Mouse (Mus musculus) B cell, adult 2 months (primary cell): ENCODE data around the gene Sgpp1.
"Not testable (repeated sequence)": the region's sequence is repeated elsewhere in the genome, so short reads cannot be mapped to it uniquely, and the experiment has no call there.

Source experiments
- DNase-seq, 2 experiments: peaks; one replicate each; pipeline ENCODE4 v3.0.0; 2022

Sgpp1 gene

GRCm38 (mm10) chr12:75731508-75731907, 4.0 kb downstream of the Sgpp1 start:
- DNase-seq, result no peak

GRCm38 (mm10) chr12:75730458-75730857, 5.1 kb downstream of the Sgpp1 start:
- no peak for DNase-seq

GRCm38 (mm10) chr12:75729876-75730275, 5.7 kb downstream of the Sgpp1 start:
- no peak for DNase-seq

GRCm38 (mm10) chr12:75727333-75728125, 8.0 kb downstream of the Sgpp1 start:
- peak; percentile 48 to 56 for DNase-seq

- DNase-seq, result peak; percentile 32 to 39
Measured at GRCm38 (mm10) chr12:75726349-75726861, 9.1 kb downstream of the Sgpp1 start.

- DNase-seq, result no peak
Measured at GRCm38 (mm10) chr12:75724621-75725324, 10.8 kb downstream of the Sgpp1 start.

GRCm38 (mm10) chr12:75723839-75724463, 11.6 kb downstream of the Sgpp1 start:
- DNase-seq, result no peak

- DNase-seq, result no peak
Measured at GRCm38 (mm10) chr12:75721941-75722340, 13.6 kb downstream of the Sgpp1 start.

- no peak for DNase-seq
Measured at GRCm38 (mm10) chr12:75721006-75721405, 14.5 kb downstream of the Sgpp1 start.

GRCm38 (mm10) chr12:75713596-75713995, 21.9 kb downstream of the Sgpp1 start:
- DNase-seq, result no peak

GRCm38 (mm10) chr12:75712905-75713304, 22.6 kb downstream of the Sgpp1 start:
- not testable (repeated sequence) for DNase-seq

GRCm38 (mm10) chr12:75710596-75711376, 24.7 kb downstream of the Sgpp1 start:
- no peak for DNase-seq

GRCm38 (mm10) chr12:75709506-75709905, 26.0 kb downstream of the Sgpp1 start:
- DNase-seq, result no peak

GRCm38 (mm10) chr12:75706670-75707069, 28.9 kb downstream of the Sgpp1 start:
- no peak for DNase-seq

GRCm38 (mm10) chr12:75702739-75703122, 32.8 kb downstream of the Sgpp1 start:
- DNase-seq, result no peak

- DNase-seq, result no peak
Measured at GRCm38 (mm10) chr12:75702084-75702738, 33.3 kb downstream of the Sgpp1 start.

- no peak for DNase-seq
Measured at GRCm38 (mm10) chr12:75701173-75702083, 34.1 kb downstream of the Sgpp1 start.

GRCm38 (mm10) chr12:75698692-75699091, 36.8 kb downstream of the Sgpp1 start:
- peak in 1 of 2 experiments; percentile 7 for DNase-seq

GRCm38 (mm10) chr12:75695845-75696244, 39.7 kb downstream of the Sgpp1 start:
- not testable (repeated sequence) for DNase-seq

- DNase-seq, result no peak
Measured at GRCm38 (mm10) chr12:75689003-75689402, 46.5 kb downstream of the Sgpp1 start.

GRCm38 (mm10) chr12:75687314-75687713, 48.2 kb downstream of the Sgpp1 start:
- DNase-seq, result no peak
